Mouse (Mus musculus): Measurements from ENCODE around the gene Gm4869. TPM values are rescaled to one million over a fixed set of nuclear protein-coding genes. Genes with fewer than 3 reads are reported as not detected.

Gm4869 gene
- not detected in 2 replicates for polyA plus RNA-seq (2015; fragmentation: Nextera tagmentation; extraction: Ambion mirVana)

DNA sequence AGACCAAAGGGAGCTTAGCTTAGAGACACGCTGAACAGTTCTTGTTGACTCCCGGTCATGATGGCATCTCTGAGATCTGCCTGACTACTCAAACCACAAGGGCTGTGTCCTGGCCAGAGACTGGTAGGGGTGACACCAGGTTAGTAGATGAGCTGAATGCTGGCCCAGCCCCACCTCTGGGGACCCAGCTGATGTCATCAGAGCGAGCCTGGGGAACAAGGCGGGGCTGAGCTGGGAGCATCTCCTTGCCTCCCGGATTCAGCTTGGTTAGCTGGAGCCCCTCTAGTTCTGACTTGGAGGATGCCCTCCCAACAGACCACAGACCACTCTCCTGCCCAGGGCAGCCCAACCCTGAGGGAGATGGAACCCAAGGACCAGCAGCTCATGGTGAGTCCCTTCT, at the start of gene Gm4869:
Gm4869 (plus strand) TSS at position 301 of the 400 bp plus-strand sequence.
- no peak within 1 kb of the TSS for H3K27ac ChIP-seq
- H3K4me3 ChIP-seq (replicated peaks) = no peak within 1 kb of the TSS
- no peaks in the 10 kb centered on the region for H3K27me3 ChIP-seq (replicated peaks)
- H3K4me2 ChIP-seq (replicated peaks) = no peak within 1 kb of the TSS
- H3K4me1 ChIP-seq (replicated peaks) = peaks cover 7% of the 10 kb centered on the region; the same call in 1 of the 2 replicates
- no peak for ATAC-seq
- no peaks in the 10 kb centered on the region for H3K9me3 ChIP-seq
- WGBS = 81% methylated on average over 5 of the region's 5 CpGs
- peaks cover 26% of the 10 kb centered on the region; the same call in 1 of the 2 replicates for H3K36me3 ChIP-seq
- H3K9ac ChIP-seq = no peak within 1 kb of the TSS

DNA sequence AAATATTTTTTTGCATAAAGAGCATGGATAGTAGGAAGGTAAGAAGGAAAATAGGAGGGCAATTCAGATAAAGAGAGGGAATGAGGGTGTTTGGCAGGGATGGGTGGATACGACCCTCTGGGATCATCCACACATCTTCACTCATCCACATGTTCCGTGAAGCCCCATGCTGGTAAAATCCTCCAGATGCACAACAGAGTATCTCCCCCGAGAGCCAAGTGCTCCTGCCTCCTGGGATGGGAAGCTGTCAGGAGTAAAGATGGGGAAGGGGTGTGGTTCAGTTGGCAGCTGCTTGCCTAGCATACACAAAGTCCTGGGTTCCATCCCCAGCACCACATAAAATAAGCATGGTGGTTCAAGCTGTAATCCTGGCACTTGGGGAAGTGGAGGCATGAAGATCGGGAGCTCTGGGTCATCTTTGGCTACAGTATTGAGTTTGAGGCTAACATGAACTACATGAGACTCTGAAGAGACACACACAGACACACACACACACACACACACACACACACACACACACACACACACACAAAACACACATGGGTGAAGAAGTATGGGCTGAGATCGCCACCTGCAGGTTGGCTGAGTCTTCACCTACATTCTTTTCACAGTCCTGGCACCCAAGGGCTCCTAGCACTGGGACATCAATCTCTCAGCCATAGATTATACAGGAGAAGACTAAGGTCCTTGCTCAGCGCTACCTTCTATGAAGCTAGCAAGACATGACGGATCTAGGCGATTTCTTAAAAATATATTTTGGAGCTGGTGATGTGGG, 49.1 kb upstream of the Gm4869 start:
- 54% methylated on average over 8 of the region's 8 CpGs for WGBS
- no peaks in the 10 kb centered on the region for H3K27me3 ChIP-seq (replicated peaks)
- ATAC-seq = no peak

GRCm38 (mm10) chr5:140402640-140403270, 42.7 kb upstream of the Gm4869 start:
- no peak overlapping the region for H3K9ac ChIP-seq
- no peaks in the 10 kb centered on the region for H3K36me3 ChIP-seq
- no peaks in the 10 kb centered on the region for H3K4me1 ChIP-seq (replicated peaks)
- 72% methylated on average over 4 of the region's 4 CpGs for WGBS
- H3K9me3 ChIP-seq = no peaks in the 10 kb centered on the region
- ATAC-seq = no peak
- H3K4me3 ChIP-seq (replicated peaks) = no peak overlapping the region
- no peak overlapping the region for H3K4me2 ChIP-seq (replicated peaks)
- H3K27me3 ChIP-seq (replicated peaks) = no peaks in the 10 kb centered on the region
- H3K27ac ChIP-seq = no peak overlapping the region

More for the DNA sequence above, 49.1 kb upstream of the Gm4869 start:
- Histone ChIP-seq H3K4me3 (replicated peaks) (no peak overlapping the region), H3K27ac (no peak overlapping the region), H3K9me3 (no peaks in the 10 kb centered on the region), H3K9ac (no peak overlapping the region), H3K4me1 (replicated peaks) (no peaks in the 10 kb centered on the region), H3K36me3 (no peaks in the 10 kb centered on the region), H3K4me2 (replicated peaks) (no peak overlapping the region)

DNA sequence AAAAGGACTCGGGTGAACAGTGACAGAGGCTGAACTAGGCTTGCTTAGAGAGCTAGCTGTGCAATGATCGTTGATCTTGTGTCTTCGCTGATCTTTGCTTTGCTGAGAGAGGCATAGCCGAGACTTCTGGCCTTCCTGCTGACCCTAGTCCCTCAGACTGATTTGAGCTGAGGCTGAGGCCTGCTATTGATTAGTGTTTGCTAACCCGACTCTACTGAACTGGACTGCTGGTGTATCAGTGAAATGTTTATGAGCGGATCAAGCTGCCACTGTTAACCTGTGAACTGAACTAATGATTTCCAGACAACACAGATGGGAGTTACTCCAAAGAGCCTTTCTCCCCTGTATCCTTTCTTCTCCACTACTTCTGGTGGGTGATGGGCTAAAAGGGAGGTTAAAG, 40.3 kb upstream of the Gm4869 start:
- Histone ChIP-seq H3K27me3 (replicated peaks) (no peaks in the 10 kb centered on the region), H3K4me2 (replicated peaks) (no peak overlapping the region), H3K27ac (no peak overlapping the region), H3K9me3 (no peaks in the 10 kb centered on the region), H3K9ac (no peak overlapping the region), H3K36me3 (no peaks in the 10 kb centered on the region), H3K4me3 (replicated peaks) (no peak overlapping the region), H3K4me1 (replicated peaks) (no peaks in the 10 kb centered on the region)
- ATAC-seq = no peak
- WGBS = 77% methylated on average over 6 of the region's 6 CpGs

GRCm38 (mm10) chr5:140406666-140407065, 38.8 kb upstream of the Gm4869 start:
- no peak overlapping the region for H3K27ac ChIP-seq
- H3K9ac ChIP-seq = no peak overlapping the region
- WGBS = 66% methylated on average over 6 of the region's 6 CpGs
- no peaks in the 10 kb centered on the region for H3K36me3 ChIP-seq
- no peaks in the 10 kb centered on the region for H3K27me3 ChIP-seq (replicated peaks)
- H3K9me3 ChIP-seq = no peaks in the 10 kb centered on the region
- H3K4me2 ChIP-seq (replicated peaks) = no peak overlapping the region
- no peak for ATAC-seq
- H3K4me1 ChIP-seq (replicated peaks) = no peaks in the 10 kb centered on the region
- H3K4me3 ChIP-seq (replicated peaks) = no peak overlapping the region

- ATAC-seq = no peak
- no peak overlapping the region for H3K4me2 ChIP-seq (replicated peaks)
- H3K36me3 ChIP-seq = no peaks in the 10 kb centered on the region
- H3K9ac ChIP-seq = no peak overlapping the region
- H3K4me1 ChIP-seq (replicated peaks) = no peaks in the 10 kb centered on the region
- H3K4me3 ChIP-seq (replicated peaks) = no peak overlapping the region
- no peaks in the 10 kb centered on the region for H3K27me3 ChIP-seq (replicated peaks)
- H3K27ac ChIP-seq = no peak overlapping the region
- H3K9me3 ChIP-seq = no peaks in the 10 kb centered on the region
These were observed 36.6 kb upstream of the Gm4869 start for GRCm38 (mm10) chr5:140408801-140409200.

DNA sequence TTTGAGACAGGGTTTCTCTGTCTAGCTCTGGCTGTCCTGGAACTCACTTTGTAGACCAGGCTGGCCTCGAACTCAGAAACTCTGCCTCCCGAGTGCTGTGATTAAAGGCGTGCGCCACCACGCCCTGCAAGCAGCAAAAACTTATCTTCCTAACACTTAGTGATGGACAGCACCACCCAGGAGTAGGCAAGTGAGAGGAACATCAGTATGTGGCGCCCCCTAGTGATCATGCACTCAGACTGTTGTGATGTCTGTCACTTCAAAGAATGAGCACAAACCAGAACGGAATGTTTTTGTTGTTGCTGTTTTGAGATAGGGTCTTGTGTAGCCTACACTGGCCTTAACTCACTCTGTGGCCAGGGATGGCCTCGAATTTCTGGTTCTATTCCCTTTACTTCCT, 34.1 kb upstream of the Gm4869 start:
- Histone ChIP-seq H3K4me3 (replicated peaks) (no peak overlapping the region), H3K36me3 (no peaks in the 10 kb centered on the region)

GRCm38 (mm10) chr5:140414647-140415046, 30.8 kb upstream of the Gm4869 start:
- Histone ChIP-seq H3K4me3 (replicated peaks) (no peak overlapping the region), H3K4me2 (replicated peaks) (no peak overlapping the region)
- 54% methylated on average over 4 of the region's 4 CpGs for WGBS

More for the DNA sequence above, 34.1 kb upstream of the Gm4869 start:
- Histone ChIP-seq H3K27me3 (replicated peaks) (no peaks in the 10 kb centered on the region), H3K9me3 (no peaks in the 10 kb centered on the region), H3K4me2 (replicated peaks) (no peak overlapping the region), H3K27ac (no peak overlapping the region), H3K9ac (no peak overlapping the region), H3K4me1 (replicated peaks) (no peaks in the 10 kb centered on the region)
- WGBS = 32% methylated on average over 8 of the region's 8 CpGs
- peak; percentile 61; the same call in 1 of the 2 replicates for ATAC-seq

GRCm38 (mm10) chr5:140418106-140418488, 27.3 kb upstream of the Gm4869 start:
- ATAC-seq = peak; percentile 29; the same call in 1 of the 2 replicates
- no peaks in the 10 kb centered on the region for H3K9me3 ChIP-seq
- peaks cover 12% of the 10 kb centered on the region for H3K4me1 ChIP-seq (replicated peaks)
- peak overlapping the region; percentile 78 for H3K4me2 ChIP-seq (replicated peaks)
- H3K27me3 ChIP-seq (replicated peaks) = no peaks in the 10 kb centered on the region
- H3K27ac ChIP-seq = peak overlapping the region; percentile 95
- peak overlapping the region; percentile 100 for H3K4me3 ChIP-seq (replicated peaks)
- H3K36me3 ChIP-seq = no peaks in the 10 kb centered on the region
- 0% methylated on average over 12 of the region's 12 CpGs for whole genome bisulfite sequencing
- peak overlapping the region; percentile 65 for H3K9ac ChIP-seq

More at GRCm38 (mm10) chr5:140414647-140415046, 30.8 kb upstream of the Gm4869 start:
- no peaks in the 10 kb centered on the region for H3K9me3 ChIP-seq
- H3K36me3 ChIP-seq = no peaks in the 10 kb centered on the region
- ATAC-seq = no peak
- no peak overlapping the region for H3K9ac ChIP-seq
- no peaks in the 10 kb centered on the region for H3K27me3 ChIP-seq (replicated peaks)
- no peaks in the 10 kb centered on the region for H3K4me1 ChIP-seq (replicated peaks)
- no peak overlapping the region for H3K27ac ChIP-seq

DNA sequence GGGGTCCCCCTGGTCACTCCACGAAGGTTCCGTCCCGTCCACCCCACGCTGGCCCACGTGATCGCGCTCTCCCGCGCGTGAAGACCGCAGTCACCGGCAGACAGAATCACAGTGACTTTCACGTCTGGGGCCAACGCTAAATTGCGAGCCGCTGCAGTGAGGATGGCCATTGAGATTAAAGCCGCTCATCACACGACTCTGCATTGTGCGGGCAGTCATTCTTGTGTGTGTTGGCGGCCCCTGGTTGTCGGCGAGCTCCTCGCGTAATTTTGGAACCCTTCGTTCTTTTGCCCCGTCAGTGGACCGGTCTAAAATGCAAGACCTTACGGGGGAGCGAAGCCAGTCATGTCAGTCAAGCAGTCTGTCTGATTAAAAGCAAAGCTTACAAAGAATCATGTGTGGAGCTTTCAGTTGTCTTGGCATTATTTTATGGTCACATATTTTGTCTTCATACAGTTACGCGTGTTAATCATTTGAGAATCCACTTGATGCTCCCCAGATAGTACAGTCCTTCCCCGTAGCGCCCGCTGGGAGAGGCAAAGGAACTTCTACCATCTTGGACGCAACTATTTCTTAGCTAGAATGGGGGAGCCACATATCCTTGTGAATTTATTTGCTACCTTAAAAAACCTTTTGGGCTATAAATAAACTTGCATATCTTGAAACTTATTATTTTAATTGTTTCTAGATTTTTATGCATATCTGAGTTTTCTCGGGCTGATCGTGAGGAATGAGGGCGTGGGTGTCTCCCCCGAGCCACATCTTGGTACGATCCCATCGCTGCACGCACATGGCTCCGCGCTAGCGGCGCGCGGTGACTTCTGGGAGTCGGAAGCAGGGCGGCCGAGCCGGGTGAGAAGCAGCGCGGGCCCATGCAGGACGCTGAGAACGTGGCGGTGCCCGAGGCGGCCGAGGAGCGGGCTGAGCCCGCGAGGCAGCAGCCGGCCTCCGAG, 26.7 kb upstream of the Gm4869 start, which contains the start of gene Eif3b:
Eif3b (plus strand) TSS at position 840 of the 953 bp plus-strand sequence.
- Histone ChIP-seq H3K27ac (peak within 1 kb of the TSS; percentile 95), H3K9ac (peak within 1 kb of the TSS; percentile 97), H3K9me3 (no peaks in the 10 kb centered on the region), H3K27me3 (replicated peaks) (no peaks in the 10 kb centered on the region), H3K36me3 (no peaks in the 10 kb centered on the region), H3K4me2 (replicated peaks) (peak within 1 kb of the TSS; percentile 78), H3K4me1 (replicated peaks) (peaks cover 12% of the 10 kb centered on the region), H3K4me3 (replicated peaks) (peak within 1 kb of the TSS; percentile 100)
- ATAC-seq = peak; percentile 96
- WGBS = under 1% methylated on average over 65 of the region's 65 CpGs

DNA sequence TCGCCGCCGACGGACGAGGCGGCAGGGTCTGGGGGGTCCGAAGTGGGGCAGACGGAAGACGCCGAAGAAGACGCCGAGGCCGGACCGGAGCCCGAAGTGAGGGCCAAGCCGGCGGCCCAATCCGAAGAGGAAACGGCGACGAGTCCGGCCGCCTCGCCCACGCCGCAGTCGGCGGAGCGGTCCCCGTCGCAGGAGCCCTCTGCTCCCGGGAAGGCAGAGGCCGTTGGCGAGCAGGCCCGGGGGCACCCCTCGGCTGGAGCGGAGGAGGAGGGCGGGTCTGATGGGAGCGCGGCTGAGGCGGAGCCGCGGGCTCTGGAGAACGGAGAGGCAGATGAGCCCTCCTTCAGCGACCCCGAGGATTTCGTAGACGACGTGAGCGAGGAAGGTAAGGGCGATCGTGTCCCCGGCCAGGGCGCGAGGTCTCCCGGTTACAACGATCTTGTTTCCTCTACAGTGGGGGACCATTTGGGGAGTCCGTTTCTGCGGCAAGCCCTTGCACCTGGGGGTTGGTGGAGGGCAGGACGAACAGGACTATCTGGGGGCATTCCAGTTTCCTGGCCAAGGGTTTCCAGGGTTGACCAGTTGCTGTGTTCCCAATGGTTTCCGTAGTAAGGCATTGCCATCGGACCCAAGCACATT, 25.9 kb upstream of the Gm4869 start:
- peak overlapping the region; percentile 95 for H3K27ac ChIP-seq
- peak overlapping the region; percentile 78 for H3K4me2 ChIP-seq (replicated peaks)
- H3K9ac ChIP-seq = peak overlapping the region; percentile 97
- no peaks in the 10 kb centered on the region for H3K27me3 ChIP-seq (replicated peaks)
- no peaks in the 10 kb centered on the region for H3K9me3 ChIP-seq
- peak overlapping the region; percentile 100 for H3K4me3 ChIP-seq (replicated peaks)
- ATAC-seq = peak; percentile 54
- peaks cover 12% of the 10 kb centered on the region for H3K4me1 ChIP-seq (replicated peaks)
- H3K36me3 ChIP-seq = no peaks in the 10 kb centered on the region
- WGBS = under 1% methylated on average over 61 of the region's 62 CpGs
